Mouse (Mus musculus) central nervous system, embryonic 14 days (tissue): Measurements from ENCODE around the gene Plch1. TPM values are rescaled to one million over a fixed set of nuclear protein-coding genes. Genes with fewer than 3 reads are reported as not detected.

Experiments used
- polyA plus RNA-seq: library from polyadenylated mRNA; depleted of rRNA; stranded (reverse); fragments of >200 nt; gene quantifications from 2 replicates; pipeline ENCODE4 v1.2.3, GENCODE M21; 2012; rRNA removed

The Plch1 gene
- polyA plus RNA-seq, result 16.1 and 18.9 TPM in 2 replicates

DNA sequence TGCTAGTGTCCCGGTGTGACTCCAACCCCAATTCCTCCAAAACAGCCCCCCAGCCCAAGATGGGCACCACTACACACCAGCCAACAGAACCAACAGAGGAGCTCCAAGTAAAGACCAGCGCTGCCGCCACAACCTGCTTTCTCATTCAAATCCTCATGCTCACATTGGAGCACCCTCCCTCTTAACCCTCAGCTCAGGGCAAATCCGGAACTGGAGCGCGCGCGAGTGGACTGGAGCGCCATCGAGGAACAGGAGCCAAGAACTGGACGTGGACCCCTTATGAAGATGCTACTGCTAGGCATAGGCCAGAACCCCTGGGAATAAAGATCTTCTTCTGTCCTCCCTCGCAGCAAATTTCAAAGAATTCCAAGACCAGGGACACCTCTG lies at the start of gene Plch1:
Gene Plch1, minus strand, starts transcription at position 164 of the 387 bp plus-strand sequence.

GRCm38 (mm10) chr3:63928878-63929859 lies 29.9 kb upstream of the Plch1 start, which contains the start of gene E130311K13Rik:
TSS of gene E130311K13Rik (minus strand) at chr3:63929472.

Other genes starting within 250 kb of the Plch1 start
- 3.5 and 4.2 TPM in 2 replicates for gene E130311K13Rik, start 30.0 kb upstream of the Plch1 start, polyA plus RNA-seq
- 12.9 and 13.0 TPM in 2 replicates for gene Slc33a1, start 65.3 kb upstream of the Plch1 start, polyA plus RNA-seq
- 16.4 and 17.5 TPM in 2 replicates for gene Gmps, start 76.6 kb upstream of the Plch1 start, polyA plus RNA-seq
- gene Vmn2r1, start 182.1 kb upstream of the Plch1 start, polyA plus RNA-seq, result 0.35 and 0.44 TPM in 2 replicates
- not detected in 2 replicates for gene Vmn2r2, start 242.5 kb upstream of the Plch1 start, polyA plus RNA-seq